Mouse (Mus musculus) C2C12 (cell line): Measurements from ENCODE around the gene Sema5b. TPM values are rescaled to one million over a fixed set of nuclear protein-coding genes. Genes with fewer than 3 reads are reported as not detected.

ENCODE experiments used
- H3K27me3 ChIP-seq: one replicate; pipeline ENCODE4 v1.6.1; 2011; ENCODE audit not compliant: control insufficient read depth, insufficient read depth, insufficient read length
- H3K36me3 ChIP-seq: one replicate; pipeline ENCODE4 v1.6.1; 2011; ENCODE audit not compliant: control insufficient read depth, insufficient read depth
- H3K4me3 ChIP-seq: one replicate; pipeline ENCODE4 v1.5.1; 2011; ENCODE audit warnings: mild to moderate bottlenecking, control low read depth; ENCODE audit not compliant: poor library complexity, insufficient read depth, severe bottlenecking
- H3K79me2 ChIP-seq: one replicate; pipeline ENCODE4 v1.6.1; 2011; ENCODE audit not compliant: control insufficient read depth, insufficient read depth
- H3K79me3 ChIP-seq: one replicate; pipeline ENCODE4 v1.6.1; 2011; ENCODE audit warnings: low read depth, control low read depth
- H3ac ChIP-seq: one replicate; pipeline ENCODE3; 2011; ENCODE audit warnings: low read depth; ENCODE audit not compliant: control insufficient read depth, insufficient read length
- CEBPB ChIP-seq: IDR thresholded peaks from one replicate; pipeline ENCODE4 v1.6.1; 2011; ENCODE audit warnings: low read depth, mild to moderate bottlenecking, control low read depth, moderate library complexity
- CTCF ChIP-seq: IDR thresholded peaks from one replicate; pipeline ENCODE4 v1.5.1; 2011; ENCODE audit not compliant: control insufficient read depth, insufficient read depth, insufficient read length
- FOSL1 ChIP-seq: IDR thresholded peaks from one replicate; pipeline ENCODE4 v1.8.0; 2011; ENCODE audit warnings: mild to moderate bottlenecking, low read length; ENCODE audit not compliant: poor library complexity, insufficient read depth, severe bottlenecking
- MAX ChIP-seq: IDR thresholded peaks from one replicate; pipeline ENCODE4 v1.6.1; 2011; ENCODE audit warnings: mild to moderate bottlenecking, control low read depth
- MYOD1 ChIP-seq: IDR thresholded peaks from one replicate; pipeline ENCODE4 v1.6.1; 2011; ENCODE audit warnings: low read depth; ENCODE audit not compliant: control insufficient read depth, insufficient read length
- MYOG ChIP-seq: IDR thresholded peaks from one replicate; pipeline ENCODE4 v1.6.1; 2011; ENCODE audit not compliant: control insufficient read depth, insufficient read length; ENCODE audit errors: extremely low read depth
- USF1 ChIP-seq: IDR thresholded peaks from one replicate; pipeline ENCODE4 v1.6.1; 2011; ENCODE audit warnings: low read depth, mild to moderate bottlenecking, control low read depth, moderate library complexity
- polyA plus RNA-seq: library from polyadenylated mRNA; unstranded; fragments of >200 nt; fragmentation: generic; extraction: Trizol; gene quantifications from one replicate; pipeline ENCODE4 v1.2.1, GENCODE M21; 2012; ENCODE audit warnings: missing spikeins

Gene Sema5b
- polyA plus RNA-seq, 1 experiment: not detected

- peaks cover 40% of the 10 kb centered on the region for H3K27me3 ChIP-seq
- no peak overlapping the region for H3K4me3 ChIP-seq
- H3K79me2 ChIP-seq: no peaks in the 10 kb centered on the region
- TF ChIP-seq FOSL1 (no peak), CTCF (no peak), MYOG (no peak), USF1 (no peak), CEBPB (no peak), MAX (no peak), MYOD1 (no peak)
- H3K36me3 ChIP-seq: no peaks in the 10 kb centered on the region
- H3K79me3 ChIP-seq: no peaks in the 10 kb centered on the region
- no peak overlapping the region for H3ac ChIP-seq
These were observed 46.3 kb downstream of the Sema5b start for GRCm38 (mm10) chr16:35587046-35587779.

DNA sequence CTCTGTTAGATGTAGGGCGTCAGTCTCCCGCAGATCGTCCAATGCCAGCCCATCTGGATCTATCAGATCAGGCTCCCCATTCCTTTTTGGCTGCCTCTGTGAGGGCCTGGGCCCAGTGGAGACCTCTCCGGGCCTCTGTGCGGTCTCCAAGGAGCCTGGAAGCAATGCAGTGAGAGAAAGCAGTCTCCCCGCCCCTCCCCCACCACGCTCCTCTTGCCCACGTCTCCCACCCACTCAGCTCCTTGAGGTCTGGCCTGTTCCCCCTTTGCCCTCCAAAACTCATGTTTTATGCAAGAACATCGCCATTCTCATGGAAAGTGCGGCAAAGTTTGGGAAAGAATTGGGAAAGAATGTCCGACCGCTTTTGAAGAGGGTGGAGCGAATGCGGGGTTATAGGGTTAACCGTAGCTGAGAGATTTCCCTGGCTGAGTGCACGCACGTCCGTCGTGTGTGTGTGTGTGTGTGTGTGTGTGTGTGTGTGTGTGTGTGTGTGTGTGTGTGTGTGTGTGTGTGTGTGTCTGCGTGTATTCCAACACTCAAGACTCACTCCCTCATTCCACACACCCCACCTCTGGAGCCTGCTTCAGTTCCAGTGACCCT is 47.0 kb downstream of the Sema5b start:
- Histone ChIP-seq H3K36me3 (no peaks in the 10 kb centered on the region), H3ac (no peak overlapping the region), H3K27me3 (peaks cover 40% of the 10 kb centered on the region), H3K4me3 (no peak overlapping the region), H3K79me2 (no peaks in the 10 kb centered on the region), H3K79me3 (no peaks in the 10 kb centered on the region)
- TF ChIP-seq MYOD1: no peak
- TF ChIP-seq CTCF: no peak
- TF ChIP-seq FOSL1: no peak
- no peak for TF ChIP-seq MYOG
- TF ChIP-seq CEBPB: no peak
- TF ChIP-seq USF1: no peak
- TF ChIP-seq MAX: no peak

DNA sequence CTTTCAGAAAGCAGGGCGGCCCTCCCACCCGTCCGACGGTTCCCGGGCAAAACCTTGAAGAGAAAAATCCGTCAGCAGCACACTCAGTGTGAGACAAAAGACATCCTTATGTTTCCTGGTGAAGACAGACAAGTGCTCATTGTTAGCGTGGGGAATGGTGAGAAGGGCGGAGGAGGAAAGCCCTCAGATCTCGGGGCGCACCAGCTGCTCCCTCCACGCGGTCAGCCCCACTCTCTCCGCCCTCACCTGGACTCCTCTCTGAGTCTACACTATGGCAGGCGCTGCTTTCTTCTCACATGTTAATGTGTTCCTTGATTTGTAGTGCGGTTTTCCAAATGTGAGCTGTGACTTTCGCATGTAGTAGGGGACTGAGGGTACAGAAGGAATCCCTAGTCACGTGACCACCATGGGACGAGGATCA is 47.8 kb downstream of the Sema5b start:
- no peak for TF ChIP-seq MYOG
- Histone ChIP-seq H3ac (no peak overlapping the region), H3K27me3 (peaks cover 40% of the 10 kb centered on the region), H3K79me3 (no peaks in the 10 kb centered on the region), H3K36me3 (no peaks in the 10 kb centered on the region), H3K4me3 (no peak overlapping the region), H3K79me2 (no peaks in the 10 kb centered on the region)

- Histone ChIP-seq H3K79me3 (no peaks in the 10 kb centered on the region), H3ac (no peak overlapping the region), H3K27me3 (peaks cover 29% of the 10 kb centered on the region), H3K79me2 (no peaks in the 10 kb centered on the region), H3K4me3 (no peak overlapping the region), H3K36me3 (no peaks in the 10 kb centered on the region)
- TF ChIP-seq USF1 (no peak), CEBPB (no peak), MYOD1 (no peak), MYOG (no peak), MAX (no peak), FOSL1 (no peak), CTCF (no peak)
These were observed 50.8 kb downstream of the Sema5b start for GRCm38 (mm10) chr16:35591756-35592155.

GRCm38 (mm10) chr16:35592274-35593065 is 51.5 kb downstream of the Sema5b start:
- H3K27me3 ChIP-seq: peaks cover 26% of the 10 kb centered on the region

More at GRCm38 (mm10) chr16:35592274-35593065, 51.5 kb downstream of the Sema5b start:
- no peak overlapping the region for H3ac ChIP-seq
- no peak overlapping the region for H3K4me3 ChIP-seq
- no peaks in the 10 kb centered on the region for H3K79me2 ChIP-seq
- no peaks in the 10 kb centered on the region for H3K79me3 ChIP-seq
- no peak for TF ChIP-seq CTCF
- no peak for TF ChIP-seq MYOG
- TF ChIP-seq MAX: no peak
- TF ChIP-seq CEBPB: no peak
- TF ChIP-seq FOSL1: no peak
- no peak for TF ChIP-seq USF1
- TF ChIP-seq MYOD1: no peak
- H3K36me3 ChIP-seq: no peaks in the 10 kb centered on the region
